Mouse (Mus musculus) spleen, postnatal 4 days (tissue): ENCODE measurements around the gene 1700025B11Rik.
"Not testable (repeated sequence)": the region's sequence is repeated elsewhere in the genome, so short reads cannot be mapped to it uniquely, and the experiment has no call there.

Experiments
- DNase-seq, 2 experiments: peaks; one replicate each; pipeline ENCODE4 v3.0.0; 2022; ENCODE audit warnings: low spot score in 2 of 2

1700025B11Rik gene

GRCm38 (mm10) chr15:77561792-77562191, at the start of gene 1700025B11Rik:
TSS of gene 1700025B11Rik (minus strand) at chr15:77561892.
- no peak for DNase-seq

GRCm38 (mm10) chr15:77606069-77606468, 44.4 kb upstream of the 1700025B11Rik start:
- no peak for DNase-seq

- DNase-seq: no peak
Measured at GRCm38 (mm10) chr15:77598958-77599357, 37.3 kb upstream of the 1700025B11Rik start, which contains the start of gene Gm36245. TSS of gene Gm36245 (plus strand) at chr15:77599258.

- no peak for DNase-seq
Measured at GRCm38 (mm10) chr15:77598429-77598828, 36.7 kb upstream of the 1700025B11Rik start.

- DNase-seq: no peak
Measured at GRCm38 (mm10) chr15:77595961-77596360, 34.3 kb upstream of the 1700025B11Rik start, which contains the start of gene Apol10b. TSS of gene Apol10b (minus strand) at chr15:77596125.

GRCm38 (mm10) chr15:77593557-77593956, 31.9 kb upstream of the 1700025B11Rik start:
- DNase-seq: no peak

- DNase-seq: no peak
Measured at GRCm38 (mm10) chr15:77590881-77591280, 29.2 kb upstream of the 1700025B11Rik start.

- no peak for DNase-seq
Measured at GRCm38 (mm10) chr15:77588981-77589380, 27.3 kb upstream of the 1700025B11Rik start.

GRCm38 (mm10) chr15:77587026-77587425, 25.3 kb upstream of the 1700025B11Rik start:
- DNase-seq: no peak

GRCm38 (mm10) chr15:77581681-77582080, 20.0 kb upstream of the 1700025B11Rik start:
- DNase-seq: no peak

- no peak for DNase-seq
Measured at GRCm38 (mm10) chr15:77579311-77579710, 17.6 kb upstream of the 1700025B11Rik start.

GRCm38 (mm10) chr15:77578801-77579200, 17.1 kb upstream of the 1700025B11Rik start:
- DNase-seq: no peak

GRCm38 (mm10) chr15:77563219-77563618, 1.5 kb upstream of the 1700025B11Rik start:
- no peak for DNase-seq

GRCm38 (mm10) chr15:77539221-77539620, 22.5 kb downstream of the 1700025B11Rik start:
- not testable (repeated sequence) for DNase-seq

- no peak for DNase-seq
Measured at GRCm38 (mm10) chr15:77533216-77533615, 28.5 kb downstream of the 1700025B11Rik start, which contains the start of gene Apol7c. TSS of gene Apol7c (minus strand) at chr15:77533316.

- peak in 1 of 2 experiments; percentile 64 for DNase-seq
Measured at GRCm38 (mm10) chr15:77523186-77523843, 38.4 kb downstream of the 1700025B11Rik start.

GRCm38 (mm10) chr15:77520596-77520995, 41.1 kb downstream of the 1700025B11Rik start:
- DNase-seq: not testable (repeated sequence)
